Mouse (Mus musculus) megakaryocyte, embryonic 14.5 days (primary cell): ENCODE measurements around the gene Ciart.

Experiments
- FLI1 ChIP-seq: IDR thresholded peaks from 2 replicates; pipeline ENCODE4 v1.6.1; 2012; ENCODE audit warnings: low read length, inconsistent platforms, mixed read lengths
- GATA1 ChIP-seq: IDR thresholded peaks from 3 replicates; pipeline ENCODE4 v1.6.1; 2012; ENCODE audit warnings: mixed read lengths, low read length, inconsistent platforms, borderline replicate concordance

DNA sequence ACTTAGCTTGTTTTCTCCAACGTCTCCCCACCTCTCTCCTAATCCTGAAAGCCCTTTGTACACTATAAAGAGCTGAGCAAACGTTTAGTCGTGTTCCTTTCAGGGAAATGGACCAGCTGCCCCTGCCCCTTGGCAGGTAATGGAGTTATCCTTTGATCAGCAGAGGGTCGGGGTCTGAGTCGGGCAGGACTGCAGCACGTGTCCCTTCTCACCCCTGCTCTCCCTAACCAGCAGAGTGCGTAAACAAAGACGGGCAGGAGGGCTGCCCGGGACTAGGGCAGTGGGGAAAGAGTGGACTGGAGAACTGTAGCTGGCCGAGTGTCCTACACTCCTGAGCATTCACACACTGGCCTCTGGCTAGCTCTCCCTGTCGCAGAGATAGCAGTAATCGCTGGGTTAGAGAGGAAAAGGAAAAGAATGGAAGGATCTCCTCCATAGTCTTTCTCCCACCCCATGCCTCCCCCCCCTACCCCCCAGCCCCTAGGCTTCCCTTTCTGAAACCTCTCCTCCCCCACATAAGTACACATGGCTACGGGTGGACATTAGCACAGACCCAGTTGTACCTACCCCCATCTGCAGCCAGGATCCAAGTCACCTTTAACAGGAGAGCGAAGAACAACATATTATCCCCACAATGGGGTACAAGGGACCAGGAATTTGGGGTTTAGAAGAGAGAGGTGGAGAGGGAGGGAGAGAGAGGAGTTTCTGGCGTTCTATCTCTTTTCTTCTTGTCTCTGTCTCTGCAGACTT lies 21.9 kb upstream of the Ciart start:
- no peak for TF ChIP-seq GATA1
- TF ChIP-seq FLI1: no peak
